Mouse (Mus musculus) cerebral cortex, adult 2 months (tissue): ENCODE results near the gene Lenep.

Experiments
- WGBS: fragments of 180-500 bp; shearing (Covaris S2); methylation state at CpG from one replicate; pipeline ENCODE4 v1.1.7; 2018; 5-methylcytosine and 5-hydroxymethylcytosine counted together

Lenep gene

GRCm38 (mm10) chr3:89419981-89420380 lies 17.4 kb upstream of the Lenep start:
- WGBS: 51% methylated on average over 3 of the region's 3 CpGs

DNA sequence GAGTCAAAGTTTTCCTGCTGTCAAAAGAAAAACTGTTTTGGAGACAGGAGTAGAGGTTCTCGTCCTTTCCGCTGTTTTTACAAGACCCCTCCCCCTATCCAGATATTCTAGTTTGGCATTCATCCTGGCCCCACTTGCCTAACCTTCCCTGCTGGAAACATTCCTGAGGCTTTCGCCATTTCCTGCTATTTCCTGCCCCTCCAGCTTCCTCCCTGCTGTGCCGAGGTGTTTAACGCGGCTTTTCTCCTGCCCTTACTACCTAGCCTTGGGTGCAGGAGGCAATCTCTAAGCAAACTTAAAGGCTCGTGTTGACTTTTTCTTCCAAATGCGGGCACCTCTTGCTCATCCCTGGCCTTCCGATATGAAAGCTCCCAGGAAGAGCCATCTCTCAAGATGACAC lies 17.0 kb upstream of the Lenep start:
- 12% methylated on average over 9 of the region's 9 CpGs for WGBS

DNA sequence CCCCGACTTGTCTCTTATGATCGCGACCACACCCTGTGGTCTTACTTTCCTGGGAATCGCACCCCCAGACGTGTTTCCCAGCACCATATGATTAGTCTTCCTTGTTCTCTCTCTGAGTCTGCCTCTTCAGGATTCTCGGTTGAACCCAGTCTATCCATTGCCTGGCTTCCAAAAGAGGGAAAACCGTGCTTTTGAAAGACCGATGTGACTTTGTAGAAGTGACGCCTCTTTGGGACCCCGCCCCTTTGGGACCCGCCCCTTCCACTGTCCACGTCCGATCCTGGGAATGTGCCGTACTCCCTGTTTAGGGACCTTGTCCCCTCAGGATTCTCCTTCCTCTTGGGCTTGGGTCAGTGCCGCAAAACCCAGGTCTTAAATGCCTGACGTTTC lies 16.3 kb upstream of the Lenep start:
- under 1% methylated on average over 16 of the region's 16 CpGs for WGBS

GRCm38 (mm10) chr3:89418170-89418860 lies 15.7 kb upstream of the Lenep start, which contains the start of the genes Cks1b and Shc1:
TSS of gene Cks1b (minus strand) at chr3:89418383.
TSS of gene Shc1 (plus strand) at chr3:89418443.
- WGBS: under 1% methylated on average over 39 of the region's 39 CpGs

GRCm38 (mm10) chr3:89417840-89418169 lies 15.2 kb upstream of the Lenep start:
- under 1% methylated on average over 20 of the region's 20 CpGs for WGBS

- WGBS: 32% methylated on average over 2 of the region's 2 CpGs
Measured at GRCm38 (mm10) chr3:89417131-89417530, 14.5 kb upstream of the Lenep start.

DNA sequence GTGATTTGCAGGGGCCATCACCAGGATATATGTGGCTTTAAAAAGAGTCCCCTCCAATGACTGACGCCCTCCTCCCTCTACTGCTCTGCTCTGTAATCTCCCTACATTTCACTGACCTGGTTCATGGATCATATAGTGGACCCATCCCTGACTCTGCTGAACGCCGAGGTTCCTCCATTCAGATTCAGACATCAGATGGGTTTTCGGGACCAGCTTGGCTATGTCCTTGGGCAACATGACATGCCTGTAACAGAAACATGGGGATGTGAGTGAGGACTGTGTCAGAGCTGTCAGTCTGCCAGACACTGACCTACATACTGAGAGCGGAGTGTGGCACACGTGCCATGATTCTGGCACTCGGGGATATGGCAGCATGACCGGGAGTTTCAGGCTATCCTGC lies 13.6 kb upstream of the Lenep start:
- 96% methylated on average over 8 of the region's 8 CpGs for WGBS

GRCm38 (mm10) chr3:89411490-89412393 lies 9.1 kb upstream of the Lenep start, which contains the start of gene Flad1:
TSS of gene Flad1 (minus strand) at chr3:89411870.
- 3% methylated on average over 28 of the region's 28 CpGs for WGBS

DNA sequence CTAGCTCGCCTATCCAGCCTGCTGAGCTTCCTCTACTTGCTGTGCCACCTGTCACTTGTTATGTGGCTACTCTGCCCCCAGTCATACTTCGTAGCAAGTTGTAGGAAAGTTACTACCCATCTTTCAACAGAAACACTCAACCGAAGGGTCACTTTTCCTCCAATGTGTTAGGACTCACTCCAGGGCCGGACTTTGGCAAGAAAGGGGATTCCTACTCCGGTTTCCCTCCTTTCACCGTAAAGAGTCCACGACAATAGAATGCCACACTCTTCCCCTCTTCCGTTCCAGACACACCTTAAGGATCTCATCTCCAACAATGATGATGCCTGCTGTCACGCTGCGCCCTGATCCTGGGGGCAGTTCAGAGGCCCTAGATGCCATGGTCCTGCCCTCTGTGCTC lies 8.3 kb upstream of the Lenep start:
- 75% methylated on average over 10 of the region's 10 CpGs for WGBS

DNA sequence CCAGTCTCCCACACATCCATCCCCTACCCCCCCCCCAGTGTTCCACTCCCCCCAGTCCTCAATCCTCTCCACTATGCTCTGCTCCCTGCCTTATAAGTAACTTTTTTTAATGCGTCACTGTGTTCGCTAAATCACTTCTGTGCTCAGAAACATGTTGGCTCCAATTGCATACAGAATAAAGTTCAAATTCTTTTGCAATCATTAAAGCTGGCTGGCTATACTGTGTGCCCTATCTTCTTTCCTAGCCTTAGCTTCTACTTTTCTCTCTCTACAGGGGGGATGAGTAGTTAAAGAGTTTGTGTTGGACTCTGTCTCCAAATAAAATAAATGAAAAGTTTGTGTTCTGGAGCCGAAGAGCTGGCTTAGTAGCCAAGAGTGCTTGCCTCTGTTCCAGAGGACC lies 7.1 kb upstream of the Lenep start:
- 81% methylated on average over 3 of the region's 3 CpGs for WGBS

GRCm38 (mm10) chr3:89408448-89408847 lies 5.9 kb upstream of the Lenep start:
- WGBS: 74% methylated on average over 16 of the region's 16 CpGs

- 72% methylated on average over 6 of the region's 6 CpGs for WGBS
Measured at GRCm38 (mm10) chr3:89406887-89407286, 4.3 kb upstream of the Lenep start.

DNA sequence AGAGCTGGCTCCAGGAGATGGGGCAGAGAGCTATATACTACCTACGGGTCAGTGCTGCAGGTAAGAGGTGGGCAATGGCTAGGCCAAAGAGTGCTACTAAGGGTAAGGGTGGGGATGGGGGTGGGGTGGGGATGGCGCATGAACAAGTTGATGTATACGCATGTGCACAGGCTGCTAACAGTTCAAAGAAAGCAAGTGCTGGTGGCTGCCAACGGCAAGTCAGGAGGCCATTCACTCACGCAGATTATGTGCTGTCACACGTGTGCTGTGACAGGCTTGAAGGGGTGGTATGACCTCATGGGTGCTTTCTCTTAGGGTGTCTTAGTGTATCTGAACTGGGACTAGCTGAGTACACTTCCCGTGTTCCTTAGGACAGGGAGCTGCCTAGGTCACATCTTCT lies 1.3 kb downstream of the Lenep start:
- 91% methylated on average over 7 of the region's 7 CpGs for WGBS

DNA sequence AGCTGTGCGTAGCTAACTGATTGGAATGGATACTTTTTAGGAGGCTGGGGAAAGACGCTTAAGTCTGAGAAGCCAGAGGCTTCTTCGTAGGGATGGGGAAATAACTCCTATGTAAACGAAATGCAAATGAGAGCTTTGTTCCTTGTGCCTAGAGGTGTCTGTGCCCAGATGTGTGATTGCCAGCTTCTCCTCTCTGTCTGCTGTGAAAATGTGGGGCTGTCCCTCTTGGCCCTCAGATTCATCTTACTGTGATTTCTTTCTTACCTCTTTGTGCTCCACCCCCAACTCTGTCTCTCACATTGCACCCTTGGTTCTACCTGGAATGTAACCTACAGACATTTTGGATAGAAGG lies 6.0 kb downstream of the Lenep start:
- under 1% methylated on average over 4 of the region's 4 CpGs for WGBS

- 2% methylated on average over 42 of the region's 44 CpGs for WGBS
Measured at GRCm38 (mm10) chr3:89395806-89396653, 6.6 kb downstream of the Lenep start.

DNA sequence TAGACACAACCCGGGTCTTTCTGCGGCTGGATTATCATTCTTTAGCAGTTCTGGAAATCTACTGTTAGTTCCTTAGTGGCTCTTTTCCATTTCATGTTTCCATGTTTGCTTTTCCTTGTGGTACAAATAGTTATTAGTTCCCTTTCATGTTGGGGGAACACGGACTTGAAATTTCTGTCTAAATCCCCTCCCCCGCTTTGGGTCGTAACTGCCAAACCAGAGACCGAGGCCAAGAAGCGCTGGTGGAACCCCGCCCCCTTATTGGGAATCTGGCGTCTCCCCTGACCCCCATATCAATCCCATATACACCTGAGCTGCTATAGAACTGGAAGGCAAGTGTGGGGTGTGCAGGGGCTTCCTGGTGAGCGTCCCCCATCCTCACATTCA lies 7.2 kb downstream of the Lenep start:
- WGBS: 6% methylated on average over 10 of the region's 10 CpGs

DNA sequence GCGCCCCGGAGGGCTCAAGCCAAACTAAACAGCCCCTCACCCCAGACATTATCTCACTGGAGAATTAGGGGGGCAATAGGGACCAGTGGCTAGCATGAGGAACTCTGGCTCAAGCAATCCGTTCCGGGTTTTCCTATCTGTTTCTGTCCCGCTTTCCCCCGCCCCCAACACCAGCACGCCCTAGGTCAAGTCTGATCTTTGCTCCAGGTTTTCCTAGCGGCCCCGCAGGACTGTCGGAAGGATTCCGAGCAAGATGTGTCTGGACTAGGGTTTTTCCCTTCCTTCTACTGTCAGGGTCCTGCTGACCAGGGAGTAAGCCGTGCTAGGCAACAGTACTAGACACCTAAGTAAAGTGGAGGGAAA lies 7.7 kb downstream of the Lenep start:
- 0% methylated on average over 12 of the region's 12 CpGs for WGBS

GRCm38 (mm10) chr3:89394006-89394893 lies 8.3 kb downstream of the Lenep start, which contains the start of gene Zbtb7b:
TSS of gene Zbtb7b (minus strand) at chr3:89394776.
- 1% methylated on average over 41 of the region's 42 CpGs for WGBS

DNA sequence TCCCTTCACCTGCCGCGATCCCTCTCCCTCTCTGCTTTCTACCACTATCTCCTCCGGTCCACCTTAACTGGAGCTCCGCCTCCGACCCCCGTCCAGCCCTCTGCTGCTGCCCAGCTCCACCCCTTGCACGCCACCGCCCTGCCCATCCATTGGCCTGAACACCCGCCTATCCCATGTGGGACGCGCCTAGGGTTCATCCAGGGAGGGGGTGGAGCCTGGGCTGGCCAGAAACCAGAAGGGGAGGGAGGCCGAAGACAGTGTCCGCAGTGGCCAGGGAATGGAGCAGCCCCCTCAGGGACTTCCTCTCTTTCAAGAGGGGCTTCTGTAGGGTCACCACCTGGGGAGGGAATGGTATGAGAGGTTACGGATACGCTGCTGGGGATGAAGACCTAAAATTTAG lies 9.0 kb downstream of the Lenep start:
- WGBS: 1% methylated on average over 15 of the region's 15 CpGs

GRCm38 (mm10) chr3:89392871-89393311 lies 9.7 kb downstream of the Lenep start:
- under 1% methylated on average over 22 of the region's 24 CpGs for WGBS
